Mouse (Mus musculus) thymus, adult 2 months (tissue): Measurements from ENCODE around the gene Rbak. TPM values are rescaled to one million over a fixed set of nuclear protein-coding genes. Genes with fewer than 3 reads are reported as not detected.

Experiments
- DNase-seq: peaks from one replicate; pipeline ENCODE4 v3.0.0; 2021
- H3K27ac ChIP-seq: fragments of 200-500 bp; 2 replicates; pipeline ENCODE4 v1.5.1; 2012; ENCODE audit warnings: low read length, control low read depth; ENCODE audit not compliant: control insufficient read depth, insufficient read depth
- H3K27me3 ChIP-seq: fragments of 200-500 bp; 2 replicates; pipeline ENCODE4 v1.6.1; 2012; ENCODE audit warnings: mild to moderate bottlenecking, low read length, moderate library complexity, mixed read lengths; ENCODE audit not compliant: control insufficient read depth, insufficient read depth
- H3K36me3 ChIP-seq: fragments of 200-500 bp; 2 replicates; pipeline ENCODE4 v1.6.1; 2012; ENCODE audit warnings: mild to moderate bottlenecking, low read length, moderate library complexity; ENCODE audit not compliant: control insufficient read depth, insufficient read depth
- H3K4me1 ChIP-seq: fragments of 200-500 bp; replicated peaks from 2 replicates; pipeline ENCODE4 v1.6.1; 2012; ENCODE audit warnings: low read length; ENCODE audit not compliant: control insufficient read depth, insufficient read depth
- H3K4me3 ChIP-seq: fragments of 200-500 bp; 2 replicates; pipeline ENCODE4 v1.5.1; 2012; ENCODE audit warnings: mild to moderate bottlenecking, low read length, control low read depth, moderate library complexity; ENCODE audit not compliant: control insufficient read depth, insufficient read depth
- CTCF ChIP-seq: fragments of 200-500 bp; IDR thresholded peaks from 2 replicates; pipeline ENCODE4 v1.5.1; 2012; ENCODE audit warnings: mild to moderate bottlenecking, control low read depth, low read length, moderate library complexity, borderline replicate concordance; ENCODE audit not compliant: control insufficient read depth, poor library complexity, insufficient read depth; ENCODE audit errors: extremely low read depth
- POLR2A ChIP-seq: fragments of 200-500 bp; IDR thresholded peaks from 2 replicates; pipeline ENCODE4 v1.6.1; 2012; ENCODE audit warnings: mild to moderate bottlenecking, low read length, control low read depth, moderate library complexity; ENCODE audit not compliant: control insufficient read depth, poor library complexity, insufficient read depth; ENCODE audit errors: extremely low read depth
- WGBS: fragments of 180-500 bp; shearing (Covaris S2); methylation state at CpG from one replicate; pipeline ENCODE4 v1.1.7; 2018; 5-methylcytosine and 5-hydroxymethylcytosine counted together
- polyA plus RNA-seq: library from polyadenylated mRNA; depleted of rRNA; stranded (reverse); fragments of >200 nt; gene quantifications from 2 replicates; pipeline ENCODE4 v1.2.3, GENCODE M21; 2012; rRNA removed

Rbak gene
- polyA plus RNA-seq, 1 experiment = 6.4 TPM

DNA sequence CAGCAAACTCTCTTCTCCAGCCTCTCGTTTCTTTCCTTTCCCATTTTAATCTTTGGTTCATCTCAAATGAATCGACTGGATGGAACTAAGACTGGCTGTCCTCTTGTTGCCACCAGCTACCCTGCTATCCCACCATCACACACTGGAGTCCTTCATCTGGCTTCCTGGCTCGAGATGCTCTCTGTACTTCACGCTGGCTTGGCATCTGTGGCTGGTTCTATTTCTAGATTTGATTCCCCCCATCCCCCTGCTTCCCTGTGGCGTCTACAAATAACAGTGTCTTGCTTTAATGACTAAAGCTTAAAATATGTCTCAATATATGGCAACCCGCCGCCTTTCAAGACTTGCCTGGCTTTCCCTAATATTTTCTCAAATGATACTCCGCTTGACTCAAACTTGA lies 52.7 kb downstream of the Rbak start:
- Histone ChIP-seq H3K4me1 (peaks cover 4% of the 10 kb centered on the region; the same call in 1 of the 2 replicates), H3K36me3 (no peaks in the 10 kb centered on the region), H3K27me3 (no peaks in the 10 kb centered on the region; the same call in 1 of the 2 replicates), H3K27ac (no peak overlapping the region), H3K4me3 (no peak overlapping the region)
- TF ChIP-seq CTCF = no peak
- TF ChIP-seq POLR2A = no peak
- WGBS = 75% methylated on average over 8 of the region's 8 CpGs
- DNase-seq = no peak

DNA sequence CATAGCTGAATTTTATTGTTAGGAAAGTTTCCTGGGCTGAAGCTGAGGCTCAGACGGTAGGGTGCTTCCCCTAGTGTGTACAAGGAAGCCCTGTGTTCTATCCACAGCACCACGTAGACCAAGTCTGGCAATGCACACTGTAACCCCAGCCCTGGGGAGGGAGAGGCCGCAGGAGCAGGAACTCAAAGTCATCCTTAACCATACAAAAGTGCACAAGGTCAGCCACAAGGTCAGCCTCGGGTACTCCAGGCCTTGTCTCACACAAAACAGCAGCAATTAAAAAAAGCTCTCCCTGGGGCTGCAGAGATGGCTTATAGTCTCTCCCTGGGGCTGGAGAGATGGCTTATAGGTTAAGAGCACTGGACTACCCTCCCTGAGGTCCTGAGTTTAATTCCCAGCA lies 53.7 kb downstream of the Rbak start:
- WGBS = 82% methylated on average over 4 of the region's 4 CpGs
- H3K4me3 ChIP-seq = no peak overlapping the region
- no peak overlapping the region for H3K27ac ChIP-seq
- no peaks in the 10 kb centered on the region; the same call in 1 of the 2 replicates for H3K27me3 ChIP-seq
- TF ChIP-seq POLR2A = no peak
- TF ChIP-seq CTCF = no peak
- DNase-seq = no peak
- no peaks in the 10 kb centered on the region for H3K4me1 ChIP-seq
- no peaks in the 10 kb centered on the region for H3K36me3 ChIP-seq

DNA sequence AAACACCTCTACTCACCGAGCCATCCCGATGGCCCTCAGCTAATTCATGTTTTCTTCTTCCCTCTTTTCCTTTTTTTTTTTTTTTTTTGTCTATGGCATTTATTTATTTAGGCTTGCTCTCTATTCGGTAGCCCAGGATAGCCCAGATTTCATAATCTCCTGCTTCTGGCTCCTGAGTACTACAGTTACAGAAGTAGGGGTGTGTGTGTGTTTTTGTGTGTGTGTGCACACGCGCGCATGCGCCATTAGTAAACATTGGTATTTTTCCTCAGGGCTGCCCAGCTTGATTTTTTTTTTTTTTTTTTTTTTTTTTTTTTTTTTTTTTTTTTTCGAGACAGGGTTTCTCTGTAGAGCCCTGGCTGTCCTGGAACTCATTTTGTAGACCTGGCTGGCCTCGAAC lies 54.5 kb downstream of the Rbak start:
- 93% methylated on average over 9 of the region's 9 CpGs for WGBS
- H3K27ac ChIP-seq = no peak overlapping the region
- no peaks in the 10 kb centered on the region for H3K4me1 ChIP-seq
- no peak overlapping the region for H3K4me3 ChIP-seq
- no peak for DNase-seq
- TF ChIP-seq POLR2A (no peak), CTCF (no peak)
- no peaks in the 10 kb centered on the region for H3K36me3 ChIP-seq
- no peaks in the 10 kb centered on the region; the same call in 1 of the 2 replicates for H3K27me3 ChIP-seq

DNA sequence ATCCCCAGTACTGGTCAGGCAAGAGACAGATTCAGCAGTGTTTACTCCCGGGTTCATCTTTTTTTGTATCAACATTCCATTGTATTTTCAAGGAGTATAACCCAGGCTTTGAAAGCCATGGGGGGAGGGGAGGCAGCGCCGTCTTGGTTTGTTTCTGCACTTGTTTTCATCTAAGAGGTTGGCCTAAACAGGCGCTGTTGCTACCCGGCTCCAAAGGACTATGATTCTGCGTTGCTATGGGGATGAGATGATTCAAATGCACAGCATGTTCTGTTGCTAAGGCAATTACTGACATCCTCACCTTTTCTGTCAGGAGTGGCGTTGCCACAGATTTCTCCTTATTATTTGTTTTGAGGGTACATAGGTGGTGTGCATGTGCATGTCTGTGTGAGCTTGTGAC lies 55.0 kb downstream of the Rbak start:
- no peak overlapping the region for H3K27ac ChIP-seq
- DNase-seq = no peak
- no peaks in the 10 kb centered on the region for H3K36me3 ChIP-seq
- WGBS = 87% methylated on average over 7 of the region's 7 CpGs
- H3K27me3 ChIP-seq = no peaks in the 10 kb centered on the region; the same call in 1 of the 2 replicates
- no peaks in the 10 kb centered on the region for H3K4me1 ChIP-seq
- H3K4me3 ChIP-seq = no peak overlapping the region
- TF ChIP-seq POLR2A (no peak), CTCF (no peak)

DNA sequence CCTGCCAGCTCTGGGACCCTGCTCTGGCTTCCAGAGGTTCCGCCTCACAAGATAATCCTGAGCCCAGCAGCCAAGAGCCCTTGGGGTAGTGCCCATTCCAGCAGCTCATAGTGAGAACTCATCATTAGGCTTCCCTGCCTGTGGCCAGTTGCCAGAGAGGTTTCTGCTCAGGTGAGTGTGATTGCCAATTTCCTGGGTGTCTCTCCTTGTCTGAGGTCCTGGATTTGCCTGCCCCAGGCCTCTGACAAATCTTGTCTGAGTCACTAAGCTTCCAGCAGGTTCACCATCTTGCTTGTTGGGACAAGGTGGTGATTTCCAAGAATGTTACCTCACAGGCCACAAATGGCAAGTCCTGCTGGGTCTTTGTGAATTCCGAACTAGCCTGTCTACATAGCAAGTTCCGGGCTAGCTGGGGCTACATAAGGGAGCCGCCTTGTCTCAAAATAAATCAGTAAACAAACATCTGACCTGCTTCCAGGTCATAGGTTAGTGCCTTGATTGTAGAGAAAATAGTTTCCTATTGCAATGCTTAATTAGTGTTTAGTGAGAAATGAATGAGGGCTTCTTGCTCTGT lies 55.7 kb downstream of the Rbak start:
- no peak overlapping the region for H3K4me3 ChIP-seq
- H3K4me1 ChIP-seq = no peaks in the 10 kb centered on the region
- 95% methylated on average over 4 of the region's 4 CpGs for WGBS
- TF ChIP-seq CTCF = no peak
- no peak for TF ChIP-seq POLR2A
- no peaks in the 10 kb centered on the region; the same call in 1 of the 2 replicates for H3K27me3 ChIP-seq
- DNase-seq = no peak
- no peaks in the 10 kb centered on the region for H3K36me3 ChIP-seq
- no peak overlapping the region for H3K27ac ChIP-seq

DNA sequence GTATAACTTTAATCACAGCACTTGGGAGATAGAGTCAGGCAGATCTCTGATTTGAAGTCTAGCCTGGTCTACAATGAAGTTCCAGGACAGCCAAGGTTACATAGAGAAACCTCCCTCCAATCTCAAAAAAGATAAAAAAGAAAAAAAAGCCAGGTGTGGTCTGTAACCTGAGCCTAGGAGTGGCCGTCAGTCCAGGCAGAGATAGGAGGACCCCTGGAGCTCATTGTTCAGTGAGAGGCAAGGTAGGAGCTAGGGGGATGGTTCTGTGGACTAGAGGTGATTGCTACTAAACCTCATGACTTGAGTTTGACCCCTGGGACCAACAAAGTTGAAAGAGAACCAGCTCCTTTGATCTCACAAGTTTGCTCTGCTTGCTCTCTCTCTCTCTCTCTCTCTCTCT lies 57.9 kb downstream of the Rbak start:
- Histone ChIP-seq H3K4me3 (no peak overlapping the region), H3K36me3 (no peaks in the 10 kb centered on the region), H3K27me3 (no peaks in the 10 kb centered on the region; the same call in 1 of the 2 replicates), H3K4me1 (no peaks in the 10 kb centered on the region), H3K27ac (no peak overlapping the region)
- DNase-seq = no peak
- no peak for TF ChIP-seq POLR2A
- no peak for TF ChIP-seq CTCF
- 82% methylated on average over 1 of the region's 1 CpGs for WGBS

Other genes starting within 250 kb of the Rbak start
- gene Fscn1, start 220.4 kb downstream of the Rbak start, polyA plus RNA-seq = 148 and 157 TPM in 2 replicates
- gene Rnf216, start 67.8 kb downstream of the Rbak start, polyA plus RNA-seq = 16.1 and 17.6 TPM in 2 replicates
- gene Olfr718-ps1, start 33.2 kb downstream of the Rbak start, polyA plus RNA-seq = not detected in 2 replicates
- 0.08 TPM in 1 of 2 replicates, not detected in the other for gene Spdye4b, start 242 bp upstream of the Rbak start, polyA plus RNA-seq
- not detected in 2 replicates for gene Spdye4a, start 46.1 kb upstream of the Rbak start, polyA plus RNA-seq
- 24.8 and 32.9 TPM in 2 replicates for gene Zfp12, start 54.4 kb upstream of the Rbak start, polyA plus RNA-seq
- 3.6 and 4.0 TPM in 2 replicates for gene Zfp316, start 89.2 kb upstream of the Rbak start, polyA plus RNA-seq
- gene Zfp853, start 112.8 kb upstream of the Rbak start, polyA plus RNA-seq = 0.96 and 1.0 TPM in 2 replicates
- gene E130309D02Rik, start 134.6 kb upstream of the Rbak start, polyA plus RNA-seq = 65.3 and 83.7 TPM in 2 replicates
- gene Zdhhc4, start 148.5 kb upstream of the Rbak start, polyA plus RNA-seq = 117 and 118 TPM in 2 replicates
- 0.06 and 0.26 TPM in 2 replicates for gene Grid2ip, start 176.6 kb upstream of the Rbak start, polyA plus RNA-seq
- gene Kdelr2, start 223.1 kb upstream of the Rbak start, polyA plus RNA-seq = 60.9 and 61.6 TPM in 2 replicates